Mouse (Mus musculus) liver, postnatal 0 days (tissue): ENCODE data around the gene Elf4. TPM values are rescaled to one million over a fixed set of nuclear protein-coding genes. Genes with fewer than 3 reads are reported as not detected.

ENCODE experiments used
- ATAC-seq: fragments of 200-750 bp; cut with Nextera tagmentation; 2 replicates; pipeline ENCODE4 v1.8.0; 2017; ENCODE audit warnings: mild to moderate bottlenecking, moderate library complexity
- DNase-seq: peaks from one replicate; pipeline ENCODE4 v3.0.0-alpha.2; 2016
- H3K27ac ChIP-seq: fragments of 300-500 bp; sonication (generic); 2 replicates; pipeline ENCODE4 v1.5.1; 2014; ENCODE audit warnings: antibody characterized with exemption, moderate library complexity, mild to moderate bottlenecking, low read depth
- H3K27me3 ChIP-seq: fragments of 300-500 bp; sonication (generic); 2 replicates; pipeline ENCODE4 v1.6.1; 2014; ENCODE audit warnings: low read length, control low read depth, mixed read lengths; ENCODE audit not compliant: insufficient read depth
- H3K36me3 ChIP-seq: fragments of 300-500 bp; sonication (generic); replicated peaks from 2 replicates; pipeline ENCODE4 v1.6.1; 2014; ENCODE audit warnings: mild to moderate bottlenecking, control low read depth, low read length, moderate library complexity, mixed read lengths; ENCODE audit not compliant: insufficient read depth
- H3K4me1 ChIP-seq: fragments of 300-500 bp; sonication (generic); 2 replicates; pipeline ENCODE4 v1.6.1; 2014; ENCODE audit warnings: antibody characterized with exemption, mild to moderate bottlenecking, control low read depth; ENCODE audit not compliant: insufficient read depth
- H3K4me2 ChIP-seq: fragments of 300-500 bp; sonication (generic); 2 replicates; pipeline ENCODE4 v1.6.1; 2014; ENCODE audit warnings: low read depth, mild to moderate bottlenecking, low read length, moderate library complexity, mixed read lengths
- H3K4me3 ChIP-seq: fragments of 300-500 bp; sonication (generic); 2 replicates; pipeline ENCODE4 v1.5.1; 2014; ENCODE audit warnings: low read depth, low read length
- H3K9ac ChIP-seq: fragments of 300-500 bp; sonication (generic); replicated peaks from 2 replicates; pipeline ENCODE4 v1.6.1; 2014; ENCODE audit warnings: mild to moderate bottlenecking, moderate library complexity
- H3K9me3 ChIP-seq: fragments of 300-500 bp; sonication (generic); 2 replicates; pipeline ENCODE4 v1.6.1; 2016; ENCODE audit warnings: mild to moderate bottlenecking, control low read depth, low read length, mixed read lengths
- CTCF ChIP-seq: sonication (generic); IDR thresholded peaks from 2 replicates; pipeline ENCODE4 v1.5.1; 2016; ENCODE audit warnings: antibody characterized with exemption, low read depth
- EP300 ChIP-seq: IDR thresholded peaks from 2 replicates; pipeline ENCODE4 v1.6.1; 2016; ENCODE audit warnings: antibody characterized with exemption, low read depth, mild to moderate bottlenecking
- WGBS: fragments of 180-500 bp; shearing (Covaris S2); extraction: QIAGEN DNeasy Blood & Tissue Kit; methylation state at CpG from one replicate; pipeline ENCODE4 v1.1.7; 2014; ENCODE audit not compliant: insufficient replicate concordance; 5-methylcytosine and 5-hydroxymethylcytosine counted together
- polyA plus RNA-seq: library from polyadenylated mRNA; unstranded; fragments of >200 nt; fragmentation: Nextera tagmentation; extraction: Ambion mirVana; gene quantifications from 2 replicates; pipeline ENCODE4 v1.2.1, GENCODE M21; 2015

The Elf4 gene
- polyA plus RNA-seq, 1 experiment from 2014 or later = 1.5 TPM

- no peak overlapping the region for H3K9ac ChIP-seq
- H3K36me3 ChIP-seq = no peaks in the 10 kb centered on the region
- no peaks in the 10 kb centered on the region for H3K9me3 ChIP-seq
- 19% methylated on average over 7 of the region's 7 CpGs for WGBS
- no peak overlapping the region for H3K27ac ChIP-seq
- DNase-seq = no peak
- H3K27me3 ChIP-seq = no peaks in the 10 kb centered on the region
- H3K4me3 ChIP-seq = peak overlapping the region; percentile 56
- ATAC-seq = peak; percentile 18; the same call in 1 of the 2 replicates
- H3K4me2 ChIP-seq = peak overlapping the region; percentile 73
- no peaks in the 10 kb centered on the region for H3K4me1 ChIP-seq
- no peak for TF ChIP-seq CTCF
Measured at GRCm38 (mm10) chrX:48410388-48410776, 52.5 kb downstream of the Elf4 start.

GRCm38 (mm10) chrX:48409611-48410387 is 53.1 kb downstream of the Elf4 start:
- no peak overlapping the region for H3K27ac ChIP-seq
- H3K9me3 ChIP-seq = no peaks in the 10 kb centered on the region
- no peaks in the 10 kb centered on the region for H3K27me3 ChIP-seq
- ATAC-seq (peak; percentile 94), DNase-seq (peak; percentile 90)
- 0 out of 2 replicates have a peak overlapping the region, but pooled peaks have one; percentile 44 for H3K9ac ChIP-seq
- TF ChIP-seq EP300 = no peak
- TF ChIP-seq CTCF = peak; percentile 92
- H3K4me1 ChIP-seq = no peaks in the 10 kb centered on the region
- peak overlapping the region; percentile 73 for H3K4me2 ChIP-seq
- peak overlapping the region; percentile 56 for H3K4me3 ChIP-seq
- WGBS = 16% methylated on average over 32 of the region's 36 CpGs
- H3K36me3 ChIP-seq = no peaks in the 10 kb centered on the region

- Histone ChIP-seq H3K4me2 (no peak overlapping the region), H3K4me1 (no peaks in the 10 kb centered on the region), H3K9me3 (no peaks in the 10 kb centered on the region), H3K4me3 (no peak overlapping the region), H3K27me3 (no peaks in the 10 kb centered on the region), H3K9ac (no peak overlapping the region), H3K27ac (no peak overlapping the region), H3K36me3 (peaks cover 13% of the 10 kb centered on the region)
- DNase-seq = no peak
- no peak for ATAC-seq
- TF ChIP-seq EP300 = no peak
- no peak for TF ChIP-seq CTCF
- WGBS = 49% methylated on average over 3 of the region's 3 CpGs
Measured at GRCm38 (mm10) chrX:48405141-48405540, 57.8 kb downstream of the Elf4 start.

- H3K9me3 ChIP-seq = no peaks in the 10 kb centered on the region
- peaks cover 13% of the 10 kb centered on the region for H3K36me3 ChIP-seq
- H3K27ac ChIP-seq = no peak overlapping the region
- no peaks in the 10 kb centered on the region for H3K27me3 ChIP-seq
- 76% methylated on average over 4 of the region's 4 CpGs for WGBS
- DNase-seq (no peak), ATAC-seq (no peak)
- no peaks in the 10 kb centered on the region for H3K4me1 ChIP-seq
- no peak overlapping the region for H3K4me3 ChIP-seq
- no peak overlapping the region for H3K4me2 ChIP-seq
- H3K9ac ChIP-seq = no peak overlapping the region
- TF ChIP-seq CTCF = no peak
- no peak for TF ChIP-seq EP300
Measured at GRCm38 (mm10) chrX:48399994-48400393, 62.9 kb downstream of the Elf4 start.

- no peaks in the 10 kb centered on the region for H3K9me3 ChIP-seq
- H3K27me3 ChIP-seq = no peaks in the 10 kb centered on the region
- WGBS = 72% methylated on average over 6 of the region's 6 CpGs
- H3K36me3 ChIP-seq = peaks cover 32% of the 10 kb centered on the region
- no peak overlapping the region for H3K9ac ChIP-seq
- DNase-seq (no peak), ATAC-seq (no peak)
- H3K27ac ChIP-seq = no peak overlapping the region
- TF ChIP-seq EP300 (no peak), CTCF (no peak)
- H3K4me2 ChIP-seq = no peak overlapping the region
- H3K4me3 ChIP-seq = no peak overlapping the region
- H3K4me1 ChIP-seq = no peaks in the 10 kb centered on the region
Measured at GRCm38 (mm10) chrX:48389380-48389779, 73.6 kb downstream of the Elf4 start.

GRCm38 (mm10) chrX:48385927-48386326 is 77.0 kb downstream of the Elf4 start:
- DNase-seq = no peak
- TF ChIP-seq CTCF = no peak
- no peak for TF ChIP-seq EP300
- H3K9me3 ChIP-seq = no peaks in the 10 kb centered on the region
- no peak overlapping the region for H3K4me3 ChIP-seq
- peaks cover 24% of the 10 kb centered on the region for H3K36me3 ChIP-seq
- H3K9ac ChIP-seq = no peak overlapping the region
- no peak overlapping the region for H3K27ac ChIP-seq
- H3K4me2 ChIP-seq = no peak overlapping the region
- H3K4me1 ChIP-seq = no peaks in the 10 kb centered on the region
- no peak for ATAC-seq
- no peaks in the 10 kb centered on the region for H3K27me3 ChIP-seq
- 83% methylated on average over 4 of the region's 4 CpGs for WGBS
